Mouse (Mus musculus): Measurements from ENCODE around the gene Ppih. TPM values are rescaled to one million over a fixed set of nuclear protein-coding genes. Genes with fewer than 3 reads are reported as not detected.

Ppih gene
- 88.1 and 102 TPM in 2 replicates for polyA plus RNA-seq (2015; fragmentation: Nextera tagmentation; extraction: Ambion mirVana)

DNA sequence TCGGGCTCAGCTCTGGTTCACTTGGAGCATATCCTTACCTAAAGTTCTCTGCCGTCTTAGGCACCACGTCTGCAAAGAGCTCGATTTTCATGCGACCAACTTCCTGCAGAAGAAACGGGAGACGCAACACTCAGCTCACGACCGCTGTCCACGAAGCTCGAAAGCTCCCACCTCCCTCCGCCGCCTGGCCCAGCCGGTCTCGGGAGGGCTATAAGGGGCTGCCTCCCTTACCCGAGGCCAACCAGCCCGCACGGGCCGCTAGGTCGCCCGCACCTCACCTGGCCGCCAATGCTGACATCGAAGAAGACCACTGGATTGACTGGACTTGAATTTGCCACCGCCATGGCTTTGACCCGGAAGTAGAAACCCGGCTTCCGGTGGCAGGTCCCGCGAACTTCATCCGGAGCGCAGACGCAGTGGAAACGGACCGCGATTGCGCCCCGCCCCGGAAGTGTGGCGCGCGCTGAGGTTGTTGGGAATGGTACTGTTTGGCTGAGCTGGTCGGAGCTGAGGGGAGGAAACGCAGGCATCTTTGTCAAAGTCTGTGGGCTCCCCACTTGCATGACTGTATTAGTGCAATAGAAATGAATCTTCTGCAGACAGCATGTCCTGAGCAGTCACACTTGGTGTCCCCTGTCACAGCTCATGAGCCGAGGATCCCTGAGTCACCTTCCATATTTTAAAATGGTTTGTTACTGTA lies at the start of gene Ppih:
Gene Ppih, minus strand, starts transcription at position 416 of the 700 bp plus-strand sequence.
- Histone ChIP-seq H3K4me3 (replicated peaks) (peak within 1 kb of the TSS; percentile 75), H3K27ac (peak within 1 kb of the TSS; percentile 72; the same call in 1 of the 2 replicates), H3K4me1 (replicated peaks) (peaks cover 14% of the 10 kb centered on the region), H3K27me3 (replicated peaks) (no peaks in the 10 kb centered on the region), H3K4me2 (replicated peaks) (peak within 1 kb of the TSS; percentile 84), H3K9ac (peak within 1 kb of the TSS; percentile 71), H3K36me3 (peaks cover 19% of the 10 kb centered on the region; the same call in 1 of the 2 replicates), H3K9me3 (no peaks in the 10 kb centered on the region)
- under 1% methylated on average over 44 of the region's 44 CpGs for WGBS
- peak; percentile 99 for ATAC-seq

DNA sequence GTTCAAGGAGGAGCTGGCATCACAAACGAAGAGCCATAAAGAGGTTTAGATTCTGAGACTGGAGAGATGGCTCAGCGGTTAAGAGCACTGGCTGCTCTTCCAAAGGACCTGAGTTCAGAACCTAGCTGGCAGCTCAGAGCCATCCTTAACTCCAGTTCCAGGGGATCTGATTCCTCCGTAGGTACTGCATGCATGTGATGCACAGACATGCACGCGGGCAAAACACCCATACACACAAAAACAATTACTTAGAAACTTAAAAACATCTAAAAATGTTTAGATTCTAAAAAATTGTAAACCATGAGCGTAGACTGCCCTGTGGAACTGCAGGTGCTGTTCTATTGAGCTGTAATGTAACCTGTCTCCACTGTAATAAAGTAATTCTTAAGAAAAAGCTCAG lies 49.1 kb upstream of the Ppih start:
- Histone ChIP-seq H3K27me3 (replicated peaks) (no peaks in the 10 kb centered on the region), H3K27ac (no peak overlapping the region), H3K9ac (no peak overlapping the region), H3K4me2 (replicated peaks) (no peak overlapping the region), H3K4me3 (replicated peaks) (no peak overlapping the region), H3K4me1 (replicated peaks) (no peaks in the 10 kb centered on the region), H3K36me3 (no peaks in the 10 kb centered on the region), H3K9me3 (no peaks in the 10 kb centered on the region)
- 85% methylated on average over 6 of the region's 6 CpGs for WGBS
- ATAC-seq: no peak

DNA sequence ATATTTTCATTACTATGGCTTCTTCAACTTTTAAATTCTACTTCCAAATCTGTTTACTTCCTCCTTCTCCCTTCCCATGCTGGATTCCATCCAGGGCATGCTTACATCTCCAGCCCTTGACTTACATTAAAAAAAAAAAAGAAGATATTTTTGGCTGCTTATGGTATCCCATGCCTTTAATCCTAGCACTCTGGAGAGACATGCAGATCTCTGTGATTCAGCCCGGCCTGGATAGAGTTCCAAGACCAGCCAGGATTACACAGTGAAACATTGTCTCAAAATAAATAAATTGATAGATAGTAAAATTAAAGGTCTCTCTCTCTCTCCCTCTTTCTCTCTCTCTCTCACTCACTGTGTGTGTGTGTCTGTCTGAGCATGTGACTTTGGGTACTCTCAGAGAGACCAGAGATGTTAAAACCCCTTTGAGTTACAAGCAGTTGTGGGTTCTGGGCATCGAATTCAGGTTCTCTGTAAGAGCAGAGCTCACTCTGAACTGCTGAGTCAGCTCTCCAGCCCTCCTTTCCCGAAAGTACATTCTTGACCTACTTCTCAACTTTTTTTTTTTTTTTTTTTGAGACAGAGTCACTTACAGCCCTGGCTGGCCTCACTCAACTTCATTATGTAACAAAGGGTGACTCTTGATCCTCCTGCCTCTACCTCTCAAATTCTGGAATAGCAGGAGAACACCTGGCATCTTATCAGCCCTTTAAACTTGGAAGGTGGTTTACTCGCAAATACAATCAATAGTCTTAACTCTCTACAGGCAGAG lies 46.6 kb upstream of the Ppih start:
- Histone ChIP-seq H3K9me3 (no peaks in the 10 kb centered on the region), H3K4me2 (replicated peaks) (no peak overlapping the region), H3K4me3 (replicated peaks) (no peak overlapping the region), H3K4me1 (replicated peaks) (no peaks in the 10 kb centered on the region), H3K27ac (no peak overlapping the region), H3K36me3 (no peaks in the 10 kb centered on the region), H3K9ac (no peak overlapping the region), H3K27me3 (replicated peaks) (no peaks in the 10 kb centered on the region)
- no peak for ATAC-seq
- 51% methylated on average over 4 of the region's 4 CpGs for WGBS

DNA sequence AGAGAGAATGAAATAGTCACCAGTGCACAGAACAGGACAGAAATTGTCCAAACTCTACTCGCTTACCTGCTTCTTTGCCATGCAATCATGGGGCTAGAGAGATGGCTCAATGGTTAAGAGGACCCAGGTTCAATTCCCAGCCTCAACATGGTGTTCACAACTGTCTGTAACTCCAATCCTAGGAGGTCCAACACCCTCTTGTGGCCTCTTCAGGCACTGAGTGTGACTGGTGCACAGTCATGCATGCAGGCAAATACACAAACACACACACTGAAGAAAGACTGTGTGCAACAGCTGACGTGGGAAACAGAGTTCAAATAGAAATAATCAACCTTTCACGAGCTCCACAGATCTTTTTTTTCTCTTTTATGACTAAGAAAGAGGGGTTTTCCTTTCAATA lies 41.9 kb upstream of the Ppih start:
- H3K36me3 ChIP-seq: no peaks in the 10 kb centered on the region
- no peak overlapping the region for H3K27ac ChIP-seq
- no peak overlapping the region for H3K4me3 ChIP-seq (replicated peaks)
- WGBS: 84% methylated on average over 3 of the region's 3 CpGs
- H3K27me3 ChIP-seq (replicated peaks): no peaks in the 10 kb centered on the region
- no peak for ATAC-seq
- H3K4me2 ChIP-seq (replicated peaks): no peak overlapping the region
- no peaks in the 10 kb centered on the region; the same call in 1 of the 2 replicates for H3K4me1 ChIP-seq (replicated peaks)
- H3K9me3 ChIP-seq: no peaks in the 10 kb centered on the region
- no peak overlapping the region for H3K9ac ChIP-seq

DNA sequence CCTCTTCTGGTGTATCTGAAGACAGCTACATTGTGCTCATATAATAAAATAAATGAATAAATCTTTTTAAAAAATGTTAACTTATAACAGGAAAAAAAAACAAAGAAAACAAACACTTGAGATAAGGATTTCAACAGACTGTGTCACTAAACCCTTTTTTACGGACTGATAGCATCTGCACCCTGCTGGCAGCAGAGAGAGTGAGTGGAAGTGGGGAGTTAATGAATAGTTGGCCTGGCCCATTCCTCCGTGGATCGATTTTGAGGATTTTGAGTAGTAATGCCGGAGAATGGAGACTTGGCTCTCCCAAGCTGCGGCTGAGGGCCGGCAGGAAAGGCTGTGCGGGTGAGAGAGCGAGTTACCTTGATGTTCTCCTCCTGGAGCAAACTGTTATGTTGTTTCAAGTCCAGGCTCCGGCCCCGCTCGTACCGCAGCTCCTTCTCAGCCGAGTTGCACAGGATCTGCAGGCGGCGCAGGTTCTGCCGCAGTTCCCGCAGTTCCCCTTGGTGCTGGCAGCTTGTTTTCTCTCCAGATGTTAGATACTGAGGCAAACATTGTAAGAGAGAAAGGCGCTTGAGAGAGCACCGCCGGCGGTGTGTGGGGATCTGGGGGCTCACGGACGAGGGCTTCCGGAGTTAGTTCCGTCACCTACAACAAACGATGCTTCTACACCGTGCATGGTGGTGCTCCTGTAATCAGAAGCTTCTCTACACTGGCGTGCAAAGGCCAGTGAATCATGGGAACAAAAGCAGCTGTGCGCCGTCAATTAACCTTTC lies 39.0 kb upstream of the Ppih start:
- Histone ChIP-seq H3K9ac (peak overlapping the region; percentile 37), H3K36me3 (no peaks in the 10 kb centered on the region), H3K4me1 (replicated peaks) (no peaks in the 10 kb centered on the region; the same call in 1 of the 2 replicates), H3K4me3 (replicated peaks) (peak overlapping the region; percentile 39), H3K27ac (peak overlapping the region; percentile 51; the same call in 1 of the 2 replicates), H3K27me3 (replicated peaks) (no peaks in the 10 kb centered on the region), H3K4me2 (replicated peaks) (peak overlapping the region; percentile 73), H3K9me3 (no peaks in the 10 kb centered on the region)
- 5% methylated on average over 30 of the region's 30 CpGs for WGBS
- peak; percentile 62 for ATAC-seq

DNA sequence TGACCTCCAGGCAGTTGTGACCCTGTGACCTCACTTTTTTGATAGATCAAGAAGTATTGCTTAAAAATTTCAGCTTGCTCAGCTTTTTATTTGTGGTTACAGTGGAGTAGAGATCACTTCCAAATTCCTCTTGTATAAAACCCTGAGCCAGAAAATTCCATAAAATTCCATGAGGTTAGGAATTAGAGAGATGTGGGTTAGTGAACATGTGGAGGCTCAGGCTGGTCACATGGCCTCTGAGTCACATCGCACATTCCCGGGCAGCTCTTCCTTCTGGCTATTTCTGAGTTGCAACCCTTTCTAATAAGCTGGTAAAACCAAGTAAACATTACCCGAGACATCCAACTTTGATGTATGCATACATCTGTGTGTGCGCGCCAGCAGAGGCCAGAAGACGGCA lies 25.2 kb upstream of the Ppih start:
- 94% methylated on average over 6 of the region's 6 CpGs for WGBS
- no peak for ATAC-seq
- no peaks in the 10 kb centered on the region for H3K9me3 ChIP-seq
- no peaks in the 10 kb centered on the region for H3K4me1 ChIP-seq (replicated peaks)
- H3K36me3 ChIP-seq: no peaks in the 10 kb centered on the region
- no peak overlapping the region for H3K27ac ChIP-seq
- no peak overlapping the region for H3K4me3 ChIP-seq (replicated peaks)
- no peaks in the 10 kb centered on the region for H3K27me3 ChIP-seq (replicated peaks)
- H3K9ac ChIP-seq: no peak overlapping the region
- H3K4me2 ChIP-seq (replicated peaks): no peak overlapping the region

DNA sequence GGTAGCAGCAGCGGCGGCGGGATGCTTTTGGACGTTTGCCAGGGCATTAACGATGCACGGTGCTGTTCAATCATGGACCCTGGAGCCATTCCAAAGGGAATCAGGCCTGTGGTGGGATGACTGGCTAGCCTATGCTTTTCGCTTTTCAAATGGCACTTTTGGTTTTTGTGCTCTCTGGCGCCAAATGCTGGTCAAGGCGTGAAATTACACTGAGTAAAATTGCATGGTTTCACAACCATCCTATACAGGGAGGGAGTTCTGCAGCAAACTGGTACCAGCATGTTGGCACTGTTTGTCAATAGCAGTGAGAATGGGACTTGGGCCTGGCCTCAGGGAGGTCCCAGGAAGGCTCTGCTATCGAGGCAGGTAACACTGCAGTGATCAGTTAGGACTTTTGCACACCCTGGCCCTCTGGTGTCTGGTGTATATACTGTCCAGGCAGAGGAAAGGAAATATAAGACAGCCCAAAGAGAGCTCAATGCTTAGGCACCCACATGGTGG lies 18.6 kb upstream of the Ppih start:
- H3K4me1 ChIP-seq (replicated peaks): no peaks in the 10 kb centered on the region
- peak overlapping the region; percentile 30; the same call in 1 of the 2 replicates for H3K4me2 ChIP-seq (replicated peaks)
- no peak overlapping the region for H3K4me3 ChIP-seq (replicated peaks)
- no peaks in the 10 kb centered on the region for H3K27me3 ChIP-seq (replicated peaks)
- no peaks in the 10 kb centered on the region for H3K9me3 ChIP-seq
- H3K9ac ChIP-seq: 0 out of 2 replicates have a peak overlapping the region, but pooled peaks have one; percentile 34
- 6% methylated on average over 10 of the region's 10 CpGs for WGBS
- H3K27ac ChIP-seq: no peak overlapping the region
- no peaks in the 10 kb centered on the region for H3K36me3 ChIP-seq
- ATAC-seq: peak; percentile 47; the same call in 1 of the 2 replicates

DNA sequence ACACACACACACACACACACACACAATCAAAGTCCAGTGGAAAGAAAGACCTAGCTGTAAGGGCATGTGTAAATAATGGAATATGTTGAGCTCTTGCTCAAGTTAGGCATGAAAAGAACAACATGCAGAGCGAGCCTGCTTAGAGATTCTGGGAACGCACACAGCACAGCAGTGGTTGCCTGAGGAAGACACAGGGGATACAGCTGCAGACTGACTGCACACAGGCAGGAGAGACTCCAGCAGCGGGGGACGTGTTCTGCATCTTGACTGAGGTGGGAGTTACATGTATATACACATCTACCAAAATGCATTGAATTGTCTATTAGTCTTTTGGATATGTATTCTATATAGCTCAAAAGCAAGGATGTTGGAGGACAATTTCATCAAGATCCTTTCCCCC lies 18.1 kb upstream of the Ppih start:
- whole genome bisulfite sequencing: 74% methylated on average over 4 of the region's 4 CpGs
- 0 out of 2 replicates have a peak, but pooled peaks have one; percentile 15 for ATAC-seq
- Histone ChIP-seq H3K27ac (no peak overlapping the region), H3K27me3 (replicated peaks) (no peaks in the 10 kb centered on the region), H3K9me3 (no peaks in the 10 kb centered on the region), H3K4me1 (replicated peaks) (no peaks in the 10 kb centered on the region), H3K4me3 (replicated peaks) (no peak overlapping the region), H3K36me3 (no peaks in the 10 kb centered on the region), H3K4me2 (replicated peaks) (peak overlapping the region; percentile 30; the same call in 1 of the 2 replicates), H3K9ac (0 out of 2 replicates have a peak overlapping the region, but pooled peaks have one; percentile 34)

DNA sequence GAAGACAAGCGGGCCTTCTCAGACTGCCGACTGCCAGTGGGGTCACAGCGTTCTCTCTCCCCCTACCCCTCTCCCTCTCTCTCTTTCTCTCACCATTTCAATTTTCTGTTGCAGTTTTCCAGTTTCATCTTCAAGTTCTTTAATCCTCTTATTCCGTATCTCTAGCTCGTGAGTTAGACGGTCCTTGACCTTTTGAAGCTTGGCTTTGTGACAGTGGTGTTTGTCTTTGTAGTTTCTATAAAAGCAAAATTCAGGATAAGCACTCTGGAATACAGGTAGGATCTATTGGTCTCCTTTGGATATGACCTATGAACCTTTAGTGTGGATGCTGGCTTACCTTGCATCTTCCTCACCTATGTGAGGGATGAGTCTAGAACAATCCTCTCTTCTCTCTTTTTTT lies 13.1 kb upstream of the Ppih start:
- H3K36me3 ChIP-seq: no peaks in the 10 kb centered on the region
- no peak for ATAC-seq
- WGBS: 91% methylated on average over 6 of the region's 6 CpGs

DNA sequence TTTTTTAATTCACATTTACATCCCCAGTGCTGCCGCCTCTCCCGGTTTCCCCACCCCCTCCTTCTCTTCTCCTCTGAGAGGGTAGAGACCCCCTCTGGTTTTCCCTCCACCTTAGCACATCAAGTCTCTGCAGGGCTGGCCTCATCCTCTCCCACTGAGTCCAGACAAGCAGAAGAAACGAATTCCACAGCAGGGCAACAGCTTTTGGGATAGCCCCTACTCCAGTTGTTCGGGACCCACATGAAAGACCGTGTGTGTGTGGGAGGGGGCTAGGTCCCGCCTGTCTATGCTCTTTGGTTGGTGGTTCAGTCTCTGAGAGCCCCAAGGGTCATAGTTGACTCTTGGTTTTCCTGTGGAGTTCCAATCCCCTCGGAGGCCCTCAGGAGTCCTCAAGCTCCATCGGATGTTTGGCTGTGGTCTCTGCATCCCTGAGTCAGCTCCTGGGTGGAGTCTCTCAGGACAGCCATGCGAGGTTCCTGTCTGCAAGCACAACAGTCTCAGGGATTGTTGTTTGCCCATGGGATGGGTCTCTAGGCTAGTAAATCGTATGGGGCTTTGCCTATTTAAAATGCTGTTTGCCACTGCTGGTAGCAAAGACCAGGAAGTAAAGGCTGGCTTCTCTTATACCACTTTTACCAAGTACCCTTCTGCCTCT lies 677 bp upstream of the Ppih start:
- 28% methylated on average over 10 of the region's 10 CpGs for WGBS
- H3K27ac ChIP-seq: peak overlapping the region; percentile 72; the same call in 1 of the 2 replicates
- H3K4me1 ChIP-seq (replicated peaks): peaks cover 14% of the 10 kb centered on the region
- H3K9me3 ChIP-seq: no peaks in the 10 kb centered on the region
- H3K27me3 ChIP-seq (replicated peaks): no peaks in the 10 kb centered on the region
- H3K9ac ChIP-seq: peak overlapping the region; percentile 57
- peak overlapping the region; percentile 75 for H3K4me3 ChIP-seq (replicated peaks)
- peaks cover 13% of the 10 kb centered on the region; the same call in 1 of the 2 replicates for H3K36me3 ChIP-seq
- ATAC-seq: peak; percentile 57
- H3K4me2 ChIP-seq (replicated peaks): peak overlapping the region; percentile 84

More for the DNA sequence above, 13.1 kb upstream of the Ppih start:
- Histone ChIP-seq H3K9ac (no peak overlapping the region), H3K4me3 (replicated peaks) (no peak overlapping the region), H3K27ac (no peak overlapping the region), H3K4me1 (replicated peaks) (no peaks in the 10 kb centered on the region), H3K9me3 (no peaks in the 10 kb centered on the region), H3K27me3 (replicated peaks) (no peaks in the 10 kb centered on the region), H3K4me2 (replicated peaks) (no peak overlapping the region)

DNA sequence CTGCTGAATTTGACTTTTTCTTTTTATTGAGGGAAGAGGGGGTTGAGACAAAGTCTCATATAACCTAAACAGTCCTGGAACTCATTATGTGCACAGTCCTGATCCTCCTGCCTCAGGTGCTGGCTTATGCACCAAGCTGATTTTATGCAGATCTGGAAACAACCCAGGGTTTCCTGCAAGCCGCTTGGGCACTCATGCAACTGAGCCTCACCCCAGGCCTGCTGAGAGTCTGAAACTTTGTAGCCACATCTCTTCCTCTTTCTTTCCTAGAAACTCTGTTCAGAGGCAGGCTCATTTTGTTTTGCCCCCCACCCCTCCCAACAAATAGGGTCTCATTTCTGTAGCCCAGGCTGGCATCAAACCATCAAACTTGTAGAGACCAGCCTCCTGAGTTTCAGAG lies 6.6 kb downstream of the Ppih start:
- no peak overlapping the region for H3K9ac ChIP-seq
- 97% methylated on average over 1 of the region's 1 CpGs for WGBS
- peaks cover 33% of the 10 kb centered on the region; the same call in 1 of the 2 replicates for H3K36me3 ChIP-seq
- no peaks in the 10 kb centered on the region for H3K4me1 ChIP-seq (replicated peaks)
- no peaks in the 10 kb centered on the region for H3K27me3 ChIP-seq (replicated peaks)
- no peak for ATAC-seq
- no peaks in the 10 kb centered on the region for H3K9me3 ChIP-seq
- H3K4me2 ChIP-seq (replicated peaks): no peak overlapping the region
- no peak overlapping the region for H3K4me3 ChIP-seq (replicated peaks)
- no peak overlapping the region for H3K27ac ChIP-seq
